Mouse (Mus musculus) liver, postnatal 0 days (tissue): ENCODE measurements around the gene Tgfb3. TPM values are rescaled to one million over a fixed set of nuclear protein-coding genes. Genes with fewer than 3 reads are reported as not detected.

ENCODE experiments used
- ATAC-seq: fragments of 200-750 bp; cut with Nextera tagmentation; 2 replicates; pipeline ENCODE4 v1.8.0; 2017; ENCODE audit warnings: mild to moderate bottlenecking, moderate library complexity
- DNase-seq: peaks from one replicate; pipeline ENCODE4 v3.0.0-alpha.2; 2016
- H3K27ac ChIP-seq: fragments of 300-500 bp; sonication (generic); 2 replicates; pipeline ENCODE4 v1.5.1; 2014; ENCODE audit warnings: antibody characterized with exemption, moderate library complexity, mild to moderate bottlenecking, low read depth
- H3K27me3 ChIP-seq: fragments of 300-500 bp; sonication (generic); 2 replicates; pipeline ENCODE4 v1.6.1; 2014; ENCODE audit warnings: low read length, control low read depth, mixed read lengths; ENCODE audit not compliant: insufficient read depth
- H3K36me3 ChIP-seq: fragments of 300-500 bp; sonication (generic); replicated peaks from 2 replicates; pipeline ENCODE4 v1.6.1; 2014; ENCODE audit warnings: mild to moderate bottlenecking, control low read depth, low read length, moderate library complexity, mixed read lengths; ENCODE audit not compliant: insufficient read depth
- H3K4me1 ChIP-seq: fragments of 300-500 bp; sonication (generic); 2 replicates; pipeline ENCODE4 v1.6.1; 2014; ENCODE audit warnings: antibody characterized with exemption, mild to moderate bottlenecking, control low read depth; ENCODE audit not compliant: insufficient read depth
- H3K4me2 ChIP-seq: fragments of 300-500 bp; sonication (generic); 2 replicates; pipeline ENCODE4 v1.6.1; 2014; ENCODE audit warnings: low read depth, mild to moderate bottlenecking, low read length, moderate library complexity, mixed read lengths
- H3K4me3 ChIP-seq: fragments of 300-500 bp; sonication (generic); 2 replicates; pipeline ENCODE4 v1.5.1; 2014; ENCODE audit warnings: low read depth, low read length
- H3K9ac ChIP-seq: fragments of 300-500 bp; sonication (generic); replicated peaks from 2 replicates; pipeline ENCODE4 v1.6.1; 2014; ENCODE audit warnings: mild to moderate bottlenecking, moderate library complexity
- H3K9me3 ChIP-seq: fragments of 300-500 bp; sonication (generic); 2 replicates; pipeline ENCODE4 v1.6.1; 2016; ENCODE audit warnings: mild to moderate bottlenecking, control low read depth, low read length, mixed read lengths
- CTCF ChIP-seq: sonication (generic); IDR thresholded peaks from 2 replicates; pipeline ENCODE4 v1.5.1; 2016; ENCODE audit warnings: antibody characterized with exemption, low read depth
- EP300 ChIP-seq: IDR thresholded peaks from 2 replicates; pipeline ENCODE4 v1.6.1; 2016; ENCODE audit warnings: antibody characterized with exemption, low read depth, mild to moderate bottlenecking
- WGBS: fragments of 180-500 bp; shearing (Covaris S2); extraction: QIAGEN DNeasy Blood & Tissue Kit; methylation state at CpG from one replicate; pipeline ENCODE4 v1.1.7; 2014; ENCODE audit not compliant: insufficient replicate concordance; 5-methylcytosine and 5-hydroxymethylcytosine counted together
- polyA plus RNA-seq: library from polyadenylated mRNA; unstranded; fragments of >200 nt; fragmentation: Nextera tagmentation; extraction: Ambion mirVana; gene quantifications from 2 replicates; pipeline ENCODE4 v1.2.1, GENCODE M21; 2015

Gene Tgfb3
- polyA plus RNA-seq, 1 experiment from 2014 or later, result 1.2 TPM

DNA sequence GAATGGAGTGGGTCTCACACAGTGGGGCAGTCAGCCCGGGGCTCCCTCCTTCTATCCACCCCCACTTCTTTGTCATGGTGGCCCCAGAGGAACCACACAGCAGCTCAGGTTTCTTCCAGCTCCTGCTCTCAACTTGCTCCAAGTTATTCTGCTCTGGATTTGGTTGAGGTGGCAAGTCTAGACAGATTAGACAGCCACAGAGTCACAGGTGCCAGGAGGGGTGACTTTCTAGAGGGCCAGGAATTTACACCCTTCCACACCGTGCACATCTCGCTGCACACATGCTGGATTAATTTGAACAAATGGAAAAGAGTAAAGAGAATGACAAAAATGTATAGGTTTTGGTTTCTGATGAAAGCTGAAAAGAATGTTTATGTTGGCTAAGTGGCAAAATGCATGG is 21.9 kb upstream of the Tgfb3 start:
- DNase-seq (no peak), ATAC-seq (no peak)
- WGBS, result 80% methylated on average over 3 of the region's 3 CpGs
- no peak overlapping the region for H3K4me3 ChIP-seq
- H3K27me3 ChIP-seq, result no peaks in the 10 kb centered on the region
- no peaks in the 10 kb centered on the region for H3K36me3 ChIP-seq
- H3K27ac ChIP-seq, result no peak overlapping the region
- H3K4me2 ChIP-seq, result no peak overlapping the region
- H3K4me1 ChIP-seq, result no peaks in the 10 kb centered on the region; the same call in 1 of the 2 replicates
- H3K9ac ChIP-seq, result no peak overlapping the region
- no peaks in the 10 kb centered on the region for H3K9me3 ChIP-seq
- TF ChIP-seq EP300 (no peak), CTCF (no peak)

GRCm38 (mm10) chr12:86097781-86098180 is 18.9 kb upstream of the Tgfb3 start:
- Histone ChIP-seq H3K4me3 (no peak overlapping the region), H3K27ac (no peak overlapping the region), H3K27me3 (no peaks in the 10 kb centered on the region), H3K4me2 (no peak overlapping the region), H3K4me1 (no peaks in the 10 kb centered on the region), H3K36me3 (no peaks in the 10 kb centered on the region), H3K9me3 (no peaks in the 10 kb centered on the region), H3K9ac (no peak overlapping the region)
- ATAC-seq (no peak), DNase-seq (no peak)
- 81% methylated on average over 11 of the region's 11 CpGs for WGBS
- TF ChIP-seq EP300, result no peak
- TF ChIP-seq CTCF, result no peak

GRCm38 (mm10) chr12:86095806-86096205 is 17.0 kb upstream of the Tgfb3 start:
- H3K4me3 ChIP-seq, result no peak overlapping the region
- H3K27me3 ChIP-seq, result no peaks in the 10 kb centered on the region
- DNase-seq, result no peak
- H3K9ac ChIP-seq, result no peak overlapping the region
- 47% methylated on average over 4 of the region's 4 CpGs for WGBS
- H3K4me1 ChIP-seq, result no peaks in the 10 kb centered on the region
- H3K27ac ChIP-seq, result no peak overlapping the region
- TF ChIP-seq CTCF, result no peak
- TF ChIP-seq EP300, result no peak
- no peaks in the 10 kb centered on the region for H3K36me3 ChIP-seq
- H3K4me2 ChIP-seq, result no peak overlapping the region
- ATAC-seq, result no peak
- H3K9me3 ChIP-seq, result no peaks in the 10 kb centered on the region

DNA sequence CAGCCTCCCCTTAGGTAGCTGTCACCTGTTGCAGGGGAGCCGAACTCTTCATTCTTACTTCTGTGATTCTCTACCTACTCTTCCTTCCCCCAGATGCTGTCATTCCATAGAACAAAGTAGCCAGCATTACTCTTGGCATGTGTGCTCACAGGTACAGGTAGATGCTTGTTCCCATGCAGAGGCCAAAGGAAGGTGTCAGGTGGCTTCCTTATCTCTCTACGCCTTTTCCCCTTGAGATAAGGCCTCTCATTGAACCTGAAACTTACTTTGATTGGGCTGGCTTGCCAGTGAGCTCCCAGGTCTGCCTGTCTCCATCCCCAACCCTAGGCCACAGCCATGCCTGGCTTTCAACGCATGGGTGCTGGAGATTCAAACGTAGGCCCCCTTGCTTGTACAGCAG is 15.2 kb upstream of the Tgfb3 start:
- 85% methylated on average over 4 of the region's 4 CpGs for WGBS
- Histone ChIP-seq H3K9me3 (no peaks in the 10 kb centered on the region), H3K9ac (no peak overlapping the region), H3K27ac (no peak overlapping the region), H3K36me3 (no peaks in the 10 kb centered on the region), H3K4me2 (no peak overlapping the region), H3K27me3 (no peaks in the 10 kb centered on the region), H3K4me3 (no peak overlapping the region), H3K4me1 (no peaks in the 10 kb centered on the region)
- no peak for TF ChIP-seq EP300
- TF ChIP-seq CTCF, result no peak
- DNase-seq, result no peak
- no peak for ATAC-seq

GRCm38 (mm10) chr12:86091601-86092132 is 12.8 kb upstream of the Tgfb3 start:
- no peak for DNase-seq
- Histone ChIP-seq H3K4me2 (no peak overlapping the region), H3K4me1 (no peaks in the 10 kb centered on the region), H3K36me3 (no peaks in the 10 kb centered on the region), H3K9ac (no peak overlapping the region), H3K4me3 (no peak overlapping the region), H3K27ac (no peak overlapping the region), H3K27me3 (no peaks in the 10 kb centered on the region), H3K9me3 (no peaks in the 10 kb centered on the region)
- TF ChIP-seq CTCF, result no peak
- 58% methylated on average over 18 of the region's 18 CpGs for WGBS
- ATAC-seq, result no peak

DNA sequence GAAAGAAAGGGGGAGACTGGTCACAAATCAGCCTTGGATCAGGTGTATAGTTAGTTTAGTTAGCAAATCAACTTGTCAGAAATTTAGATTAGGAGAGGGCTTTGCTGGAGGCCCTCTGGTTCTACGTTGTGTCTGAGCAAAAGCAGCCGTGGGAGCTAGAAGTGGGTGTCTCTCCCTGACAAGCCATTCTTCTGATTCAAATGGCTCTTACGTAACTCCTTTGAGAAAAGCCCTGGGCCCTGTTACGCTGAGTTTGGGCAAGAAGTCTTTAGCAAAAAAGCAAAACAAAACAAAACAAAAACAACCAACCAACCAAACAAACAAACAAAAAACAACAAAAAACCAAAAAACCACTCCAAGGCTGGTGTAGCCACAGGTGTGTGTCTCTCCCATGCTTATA is 11.9 kb upstream of the Tgfb3 start:
- no peak for ATAC-seq
- Histone ChIP-seq H3K9ac (no peak overlapping the region), H3K27ac (no peak overlapping the region), H3K36me3 (no peaks in the 10 kb centered on the region), H3K4me2 (no peak overlapping the region), H3K27me3 (no peaks in the 10 kb centered on the region), H3K4me1 (no peaks in the 10 kb centered on the region), H3K4me3 (no peak overlapping the region), H3K9me3 (no peaks in the 10 kb centered on the region)
- no peak for DNase-seq
- TF ChIP-seq CTCF, result no peak
- TF ChIP-seq EP300, result no peak
- WGBS, result 74% methylated on average over 4 of the region's 4 CpGs

DNA sequence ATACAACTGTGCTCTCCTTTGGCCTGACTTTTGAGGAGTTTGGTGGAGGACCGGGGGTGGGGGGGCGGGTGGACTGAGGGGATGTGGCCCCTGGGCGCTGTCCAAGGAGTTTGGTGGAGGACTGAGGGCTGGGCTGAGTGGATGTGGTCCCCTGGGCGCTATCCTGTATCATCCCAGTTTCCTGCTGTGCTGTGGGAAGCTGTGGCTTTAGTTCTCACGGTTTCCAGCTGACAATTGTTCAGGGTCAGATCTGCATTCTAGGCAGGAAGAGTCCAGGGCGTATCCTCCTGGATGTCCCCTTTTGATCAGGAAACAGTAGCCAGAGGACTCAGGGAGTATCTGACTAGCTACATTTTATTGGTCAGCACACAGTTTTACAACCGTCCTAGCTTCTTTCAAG is 9.2 kb upstream of the Tgfb3 start:
- Histone ChIP-seq H3K4me2 (no peak overlapping the region), H3K9me3 (no peaks in the 10 kb centered on the region), H3K4me1 (0 out of 2 replicates have a peak, but pooled peaks cover under 1% of the 10 kb centered on the region), H3K27ac (no peak overlapping the region), H3K36me3 (no peaks in the 10 kb centered on the region), H3K9ac (no peak overlapping the region), H3K27me3 (no peaks in the 10 kb centered on the region), H3K4me3 (no peak overlapping the region)
- ATAC-seq (0 out of 2 replicates have a peak, but pooled peaks have one; percentile 19), DNase-seq (no peak)
- TF ChIP-seq CTCF, result no peak
- TF ChIP-seq EP300, result no peak
- 64% methylated on average over 7 of the region's 7 CpGs for WGBS
